Mouse (Mus musculus): ENCODE measurements at regions not wholly inside any gene's neighbourhood (a gene's known extent, or its start where the extent isn't known, plus 50 kb on each side); places are given as distances from the start of the nearest gene placed in this dataset.

- DNase-seq: peak in 1 of 2 experiments; percentile 9
These were observed 57.1 kb upstream of the Cdkl5 start for GRCm38 (mm10) chrX:161051639-161052038.
